Mouse (Mus musculus) hindbrain, embryonic 12.5 days (tissue): Measurements from ENCODE around the gene Anks1b. TPM values are rescaled to one million over a fixed set of nuclear protein-coding genes. Genes with fewer than 3 reads are reported as not detected.
A peak's percentile ranks its signal among the peaks of the same experiment; 100 is the strongest.

ENCODE experiments used
- ATAC-seq: fragments of 200-750 bp; cut with Nextera tagmentation; 2 replicates; pipeline ENCODE4 v1.8.0; 2017; ENCODE audit warnings: moderate TSS enrichment; ENCODE audit not compliant: low FRiP score
- H3K27ac ChIP-seq: fragments of 300-500 bp; sonication (generic); 2 replicates; pipeline ENCODE4 v1.5.1; 2016; ENCODE audit warnings: mild to moderate bottlenecking
- H3K27me3 ChIP-seq: fragments of 300-500 bp; sonication (generic); 2 replicates; pipeline ENCODE4 v1.6.1; 2016; ENCODE audit warnings: mild to moderate bottlenecking
- H3K36me3 ChIP-seq: fragments of 300-500 bp; sonication (generic); 2 replicates; pipeline ENCODE4 v1.6.1; 2016; ENCODE audit warnings: mild to moderate bottlenecking
- H3K4me1 ChIP-seq: fragments of 300-500 bp; sonication (generic); 2 replicates; pipeline ENCODE4 v1.6.1; 2016
- H3K4me2 ChIP-seq: fragments of 300-500 bp; sonication (generic); replicated peaks from 2 replicates; pipeline ENCODE4 v1.6.1; 2016; ENCODE audit warnings: mild to moderate bottlenecking
- H3K4me3 ChIP-seq: fragments of 300-500 bp; sonication (generic); 2 replicates; pipeline ENCODE4 v1.5.1; 2016; ENCODE audit warnings: mild to moderate bottlenecking
- H3K9ac ChIP-seq: fragments of 300-500 bp; sonication (generic); 2 replicates; pipeline ENCODE4 v1.6.1; 2016; ENCODE audit warnings: mild to moderate bottlenecking, moderate library complexity
- H3K9me3 ChIP-seq: fragments of 300-500 bp; sonication (generic); replicated peaks from 2 replicates; pipeline ENCODE4 v1.6.1; 2016; ENCODE audit warnings: mild to moderate bottlenecking
- WGBS: fragments of 180-500 bp; shearing (Covaris S2); methylation state at CpG from one replicate; pipeline ENCODE4 v1.1.7; 2016; 5-methylcytosine and 5-hydroxymethylcytosine counted together
- polyA plus RNA-seq: library from polyadenylated mRNA; unstranded; fragments of >200 nt; fragmentation: Nextera tagmentation; extraction: Ambion mirVana; gene quantifications from 2 replicates; pipeline ENCODE4 v1.2.1, GENCODE M21; 2016

Anks1b gene
- polyA plus RNA-seq, 1 experiment from 2014 or later, result 26.1 TPM

DNA sequence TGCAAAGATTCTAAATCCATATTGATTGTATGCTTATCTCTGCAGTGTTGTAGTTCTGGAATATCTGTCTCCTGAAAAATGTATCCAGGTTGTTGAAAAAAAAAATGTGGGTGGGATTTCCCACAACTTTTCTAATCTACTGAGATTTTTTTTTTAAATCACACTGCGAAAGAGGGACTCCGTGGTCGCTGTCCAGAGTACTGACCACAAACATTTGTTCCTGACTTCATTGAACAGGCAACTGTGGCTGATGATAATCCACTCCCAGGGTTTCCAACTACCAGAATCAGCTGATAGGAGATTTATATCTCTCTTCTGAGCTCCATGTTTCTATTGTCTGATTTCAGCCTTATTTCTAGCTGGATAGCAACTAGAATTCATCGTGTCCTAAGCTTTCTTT, 950.1 kb downstream of the Anks1b start:
- no peaks in the 10 kb centered on the region for H3K36me3 ChIP-seq
- no peak for ATAC-seq
- H3K27ac ChIP-seq, result no peak overlapping the region
- peaks cover 4% of the 10 kb centered on the region; the same call in 1 of the 2 replicates for H3K4me1 ChIP-seq
- H3K4me3 ChIP-seq, result no peak overlapping the region
- no peak overlapping the region for H3K4me2 ChIP-seq
- H3K9ac ChIP-seq, result no peak overlapping the region
- H3K9me3 ChIP-seq, result no peaks in the 10 kb centered on the region
- H3K27me3 ChIP-seq, result peaks cover 18% of the 10 kb centered on the region
- 14% methylated on average over 4 of the region's 4 CpGs for WGBS

DNA sequence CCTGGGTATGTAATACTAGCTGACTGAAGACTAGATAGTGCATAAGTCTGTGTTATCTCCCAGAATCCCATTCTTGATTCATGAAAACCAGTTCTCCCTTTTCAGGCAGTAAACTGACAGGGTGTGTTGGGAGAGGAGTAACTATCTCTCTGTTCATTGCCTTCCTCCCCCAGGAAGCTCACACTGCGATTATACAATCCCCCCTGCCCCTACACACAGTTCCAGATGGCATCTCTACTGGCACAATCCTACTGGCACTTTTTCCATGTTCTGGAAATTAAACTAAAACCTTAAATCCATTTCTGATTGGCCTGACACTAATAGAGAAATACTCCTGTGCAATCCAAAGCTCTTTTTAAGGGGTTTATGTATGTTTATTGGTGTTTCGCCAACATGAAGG, 951.4 kb downstream of the Anks1b start:
- 66% methylated on average over 2 of the region's 2 CpGs for WGBS
- no peak overlapping the region for H3K4me3 ChIP-seq
- H3K27me3 ChIP-seq, result peaks cover 30% of the 10 kb centered on the region
- no peaks in the 10 kb centered on the region for H3K36me3 ChIP-seq
- no peaks in the 10 kb centered on the region for H3K9me3 ChIP-seq
- H3K9ac ChIP-seq, result no peak overlapping the region
- H3K4me2 ChIP-seq, result no peak overlapping the region
- 0 out of 2 replicates have a peak, but pooled peaks cover 4% of the 10 kb centered on the region for H3K4me1 ChIP-seq
- no peak overlapping the region for H3K27ac ChIP-seq
- no peak for ATAC-seq

DNA sequence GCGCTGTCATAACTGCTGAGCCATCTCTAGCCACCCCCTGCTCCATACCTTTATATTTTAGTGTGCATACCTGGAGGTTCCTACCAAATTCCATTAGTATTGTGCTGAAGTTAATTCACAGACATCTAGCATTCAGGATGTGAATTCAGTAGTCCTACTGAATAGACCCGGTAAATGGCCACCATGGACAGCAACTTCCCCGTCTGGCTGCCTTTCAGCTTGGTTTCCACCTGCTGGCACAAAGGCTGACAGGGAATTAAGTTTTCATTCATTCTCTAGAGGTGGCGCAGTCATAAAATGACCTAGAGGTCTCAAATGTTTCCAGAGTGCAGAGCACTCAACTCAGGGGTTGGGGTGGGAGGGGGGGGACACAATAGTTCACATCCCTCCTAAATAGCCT, 953.6 kb downstream of the Anks1b start:
- no peaks in the 10 kb centered on the region for H3K36me3 ChIP-seq
- H3K4me1 ChIP-seq, result 0 out of 2 replicates have a peak, but pooled peaks cover 4% of the 10 kb centered on the region
- 20% methylated on average over 4 of the region's 4 CpGs for WGBS
- no peak overlapping the region for H3K4me3 ChIP-seq
- H3K27ac ChIP-seq, result no peak overlapping the region
- no peak overlapping the region for H3K4me2 ChIP-seq
- no peak for ATAC-seq
- H3K9me3 ChIP-seq, result no peaks in the 10 kb centered on the region
- no peak overlapping the region for H3K9ac ChIP-seq
- peaks cover 46% of the 10 kb centered on the region for H3K27me3 ChIP-seq

DNA sequence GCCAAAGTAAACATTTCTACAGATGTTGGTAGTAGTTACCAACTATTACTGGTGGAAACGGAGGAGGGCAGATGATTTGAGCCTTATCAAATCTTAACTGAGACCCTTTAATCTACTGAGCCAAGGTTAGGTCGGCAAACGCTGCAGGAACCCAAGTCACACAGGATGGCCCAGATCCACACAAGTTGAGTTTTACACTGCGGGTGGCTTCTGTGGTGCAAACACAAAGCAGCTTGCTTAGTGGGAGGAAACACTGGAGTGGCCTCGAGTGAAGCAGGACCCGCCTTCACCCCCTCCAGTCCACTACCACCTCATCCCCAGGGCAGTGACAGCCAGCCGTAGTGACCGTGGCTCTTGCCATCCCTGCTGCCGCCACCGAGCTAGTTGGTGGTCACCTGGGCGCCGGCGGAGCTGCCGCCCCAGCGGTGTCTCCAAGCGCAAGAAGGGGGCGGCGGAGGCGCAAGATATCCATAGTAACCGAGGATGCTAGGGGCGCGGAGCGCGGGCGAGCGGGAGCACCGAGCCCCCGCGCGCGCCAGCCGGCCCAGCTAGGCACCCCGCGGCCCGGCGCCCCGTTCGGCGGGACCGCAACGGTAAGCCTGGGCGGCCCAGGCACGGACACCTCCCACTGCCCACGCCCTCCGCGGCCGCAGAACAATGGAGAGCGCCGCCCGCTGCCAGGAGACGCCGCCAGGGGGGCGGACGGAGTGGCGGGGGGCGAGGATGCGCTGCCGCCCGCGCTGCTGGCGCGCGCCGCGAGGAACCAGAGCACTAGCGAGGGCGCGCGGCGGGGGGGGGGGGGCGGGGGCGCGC, 955.5 kb downstream of the Anks1b start:
- WGBS, result under 1% methylated on average over 48 of the region's 73 CpGs
- Histone ChIP-seq H3K9ac (peak overlapping the region; percentile 77), H3K9me3 (no peaks in the 10 kb centered on the region), H3K36me3 (no peaks in the 10 kb centered on the region), H3K4me1 (0 out of 2 replicates have a peak, but pooled peaks cover 4% of the 10 kb centered on the region), H3K4me2 (peak overlapping the region; percentile 82), H3K4me3 (peak overlapping the region; percentile 58), H3K27ac (peak overlapping the region; percentile 91), H3K27me3 (peaks cover 54% of the 10 kb centered on the region)
- peak; percentile 75 for ATAC-seq

- H3K9ac ChIP-seq, result peak overlapping the region; percentile 77
- peak overlapping the region; percentile 91 for H3K27ac ChIP-seq
- H3K4me3 ChIP-seq, result peak overlapping the region; percentile 58
- no peaks in the 10 kb centered on the region for H3K36me3 ChIP-seq
- no peaks in the 10 kb centered on the region for H3K9me3 ChIP-seq
- 0 out of 2 replicates have a peak, but pooled peaks cover 4% of the 10 kb centered on the region for H3K4me1 ChIP-seq
- WGBS, result 2% methylated on average over 43 of the region's 76 CpGs
- peak; percentile 90 for ATAC-seq
- H3K4me2 ChIP-seq, result peak overlapping the region; percentile 82
- peaks cover 54% of the 10 kb centered on the region for H3K27me3 ChIP-seq
Observed at GRCm38 (mm10) chr10:90829394-90830267, 956.3 kb downstream of the Anks1b start.

- Histone ChIP-seq H3K9ac (peak overlapping the region; percentile 77), H3K9me3 (no peaks in the 10 kb centered on the region), H3K4me2 (peak overlapping the region; percentile 82), H3K4me3 (peak overlapping the region; percentile 58), H3K36me3 (no peaks in the 10 kb centered on the region), H3K4me1 (0 out of 2 replicates have a peak, but pooled peaks cover 4% of the 10 kb centered on the region), H3K27me3 (peaks cover 56% of the 10 kb centered on the region), H3K27ac (0 out of 2 replicates have a peak overlapping the region, but pooled peaks have one; percentile 13)
- 2% methylated on average over 10 of the region's 11 CpGs for whole genome bisulfite sequencing
- ATAC-seq, result no peak
Observed at GRCm38 (mm10) chr10:90830268-90830585, 956.9 kb downstream of the Anks1b start.

- WGBS, result 3% methylated on average over 21 of the region's 21 CpGs
- ATAC-seq, result no peak
- no peaks in the 10 kb centered on the region for H3K9me3 ChIP-seq
Observed at GRCm38 (mm10) chr10:90830591-90831287, 957.4 kb downstream of the Anks1b start.

DNA sequence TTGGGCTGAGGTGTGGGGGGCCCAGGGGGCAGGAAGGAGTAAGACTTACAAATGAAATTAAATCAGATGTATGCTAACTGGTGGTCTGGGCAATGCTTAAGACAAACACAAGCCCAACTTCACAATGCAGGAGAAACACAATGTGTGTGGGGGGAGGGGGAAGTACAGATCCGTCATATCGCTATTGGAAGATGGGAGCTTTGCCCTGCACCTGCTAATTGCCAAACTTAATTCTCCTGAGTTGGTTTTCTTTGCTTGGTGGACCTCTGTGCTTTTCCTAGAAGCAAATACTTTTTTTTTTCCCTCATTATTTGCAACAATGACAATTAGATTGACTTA, 957.9 kb downstream of the Anks1b start:
- H3K9me3 ChIP-seq, result no peaks in the 10 kb centered on the region
- peaks cover 56% of the 10 kb centered on the region for H3K27me3 ChIP-seq
- no peak overlapping the region for H3K27ac ChIP-seq

More at GRCm38 (mm10) chr10:90830591-90831287, 957.4 kb downstream of the Anks1b start:
- H3K4me1 ChIP-seq, result 0 out of 2 replicates have a peak, but pooled peaks cover 4% of the 10 kb centered on the region
- H3K9ac ChIP-seq, result peak overlapping the region; percentile 77
- no peaks in the 10 kb centered on the region for H3K36me3 ChIP-seq
- H3K27ac ChIP-seq, result 0 out of 2 replicates have a peak overlapping the region, but pooled peaks have one; percentile 13
- peak overlapping the region; percentile 58 for H3K4me3 ChIP-seq
- H3K4me2 ChIP-seq, result peak overlapping the region; percentile 82
- H3K27me3 ChIP-seq, result peaks cover 56% of the 10 kb centered on the region

DNA sequence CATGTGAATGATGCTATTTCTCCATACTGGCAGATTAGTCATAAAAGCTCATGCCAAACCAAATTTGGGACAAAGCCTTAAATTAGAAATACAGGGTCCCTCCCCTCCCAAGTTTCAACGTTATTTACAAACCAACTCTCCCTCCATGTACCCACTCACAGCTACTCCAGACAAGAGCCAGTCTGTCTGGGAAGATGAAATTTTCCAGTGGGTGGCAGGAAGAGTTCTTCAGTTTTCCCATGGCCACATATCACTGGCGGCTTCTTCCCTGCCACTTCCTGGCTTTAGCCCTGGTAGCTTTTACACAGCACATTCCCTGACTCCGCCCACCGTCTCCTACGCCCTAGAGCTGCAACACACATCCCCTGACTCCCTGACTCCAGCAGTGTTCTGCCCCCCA, 961.0 kb downstream of the Anks1b start:
- Histone ChIP-seq H3K9me3 (no peaks in the 10 kb centered on the region), H3K4me3 (no peak overlapping the region), H3K9ac (no peak overlapping the region), H3K4me1 (no peaks in the 10 kb centered on the region), H3K27me3 (peaks cover 31% of the 10 kb centered on the region), H3K27ac (no peak overlapping the region), H3K36me3 (no peaks in the 10 kb centered on the region), H3K4me2 (no peak overlapping the region)
- WGBS, result 42% methylated on average over 5 of the region's 5 CpGs
- ATAC-seq, result no peak

More for the DNA sequence above, 957.9 kb downstream of the Anks1b start:
- Histone ChIP-seq H3K4me3 (peak overlapping the region; percentile 58), H3K4me2 (peak overlapping the region; percentile 82), H3K36me3 (no peaks in the 10 kb centered on the region), H3K9ac (peak overlapping the region; percentile 77; the same call in 1 of the 2 replicates), H3K4me1 (0 out of 2 replicates have a peak, but pooled peaks cover 4% of the 10 kb centered on the region)
- no peak for ATAC-seq
- WGBS, result 3% methylated on average over 2 of the region's 2 CpGs

- ATAC-seq, result no peak
- Histone ChIP-seq H3K4me2 (no peak overlapping the region), H3K4me1 (no peaks in the 10 kb centered on the region), H3K36me3 (no peaks in the 10 kb centered on the region), H3K27ac (no peak overlapping the region), H3K9ac (no peak overlapping the region), H3K9me3 (no peaks in the 10 kb centered on the region), H3K27me3 (peaks cover 25% of the 10 kb centered on the region), H3K4me3 (no peak overlapping the region)
Observed at GRCm38 (mm10) chr10:90835195-90835594, 961.9 kb downstream of the Anks1b start.

GRCm38 (mm10) chr10:90839611-90840335, 966.5 kb downstream of the Anks1b start:
- H3K4me2 ChIP-seq, result no peak overlapping the region
- H3K27me3 ChIP-seq, result 0 out of 2 replicates have a peak, but pooled peaks cover 2% of the 10 kb centered on the region
- H3K9me3 ChIP-seq, result 0 out of 2 replicates have a peak, but pooled peaks cover 6% of the 10 kb centered on the region
- H3K9ac ChIP-seq, result no peak overlapping the region
- no peak for ATAC-seq
- no peak overlapping the region for H3K4me3 ChIP-seq
- WGBS, result 89% methylated on average over 9 of the region's 9 CpGs
- H3K27ac ChIP-seq, result no peak overlapping the region
- H3K36me3 ChIP-seq, result no peaks in the 10 kb centered on the region
- H3K4me1 ChIP-seq, result no peaks in the 10 kb centered on the region
